25 mouse cellular contexts compared by ENCODE assay signal in genomic region chr7:110208341-110208740, GRCm38 (mm10). TPM values are rescaled to one million over a fixed set of nuclear protein-coding genes. Genes with fewer than 3 reads are reported as not detected.
A peak's percentile ranks its signal among the peaks of the same experiment; 100 is the strongest.
DNase-seq lines count a peak whose midpoint lies in the region; ATAC-seq and TF ChIP-seq lines count a peak whose summit lies in the region.
"Had no signal": no experiment of that assay in that cellular context is flagged by ENCODE, and none has a peak within 500 bp of the region (broad histone marks: within the 10 kb centered on the region; RNA-seq: fewer than 3 reads in every experiment).

No protein-coding gene starts in this region.

- H3K4me2 ChIP-seq in neural tube, embryonic 15.5 days, result no peak overlapping the region

- H3K27me3 ChIP-seq in neural tube, embryonic 15.5 days (replicated peaks), result no peaks in the 10 kb centered on the region
- H3K27me3 ChIP-seq: CH12.LX, Patski had no signal

- peak; percentile 45 to 51 for DNase-seq in spleen, postnatal 36 days (ENCODE audit: low spot score in 2 of 2)
- no peak for DNase-seq in spleen, postnatal 10 days (ENCODE audit: low spot score in 2 of 2)
- peak; percentile 63 for DNase-seq in ES-CJ7 (ENCODE audit: low read depth, low spot score)
- DNase-seq in R1 (ENCODE audit: low read depth, low spot score), result peak; percentile 44
- DNase-seq in ZHBTc4 (ENCODE audit: low read depth, low spot score), result peak; percentile 84
- no peak for DNase-seq in layer of hippocampus, adult 2 months (ENCODE audit: low spot score in 2 of 2)
- DNase-seq in kidney, adult 8-10 months, result no peak
- DNase-seq: adrenal gland, adult 2 months; adrenal gland, adult 8-10 months; adrenal gland, postnatal 10 days; adrenal gland, postnatal 14 days; adrenal gland, postnatal 25 days; adrenal gland, postnatal 36 days; B cell, adult 2 months; cerebellum, adult 11 months; cerebellum, adult 11-12 months; cerebellum, adult 18-20 months; cerebellum, adult 2 months; cerebellum, adult 8-10 months had no signal

- H3K4me1 ChIP-seq in neural tube, embryonic 15.5 days, result no peaks in the 10 kb centered on the region

- ATAC-seq in neural tube, embryonic 15.5 days (ENCODE audit: low FRiP score), result no peak
- ATAC-seq: activated CD4-positive, CD25-positive, alpha-beta regulatory T cell, adult 4 months; CD4-positive, CD25-positive, alpha-beta regulatory T cell, adult 4 months; Patski had no signal

- no peak overlapping the region for H3K9ac ChIP-seq in neural tube, embryonic 15.5 days (replicated peaks)

- H3K4me3 ChIP-seq in layer of hippocampus, adult 2 months, result no peak overlapping the region
- no peak overlapping the region for H3K4me3 ChIP-seq in neural tube, embryonic 15.5 days (replicated peaks)

- TF ChIP-seq CTCF in layer of hippocampus, adult 2 months (conservative IDR thresholded peaks at IDR 0.05), result no peak

- no peaks in the 10 kb centered on the region; the same call in 1 of the 2 replicates for H3K36me3 ChIP-seq in neural tube, embryonic 15.5 days
- H3K36me3 ChIP-seq: G1E had no signal

- H3K27ac ChIP-seq in layer of hippocampus, adult 2 months, result no peak overlapping the region
- H3K27ac ChIP-seq in neural tube, embryonic 15.5 days (replicated peaks), result no peak overlapping the region

- H3K9me3 ChIP-seq in neural tube, embryonic 15.5 days (replicated peaks), result peaks cover 9% of the 10 kb centered on the region; the same call in 1 of the 2 replicates

- WGBS in neural tube, embryonic 15.5 days, result 92% methylated on average over 6 of the region's 6 CpGs

RNA-seq across cellular contexts. Expression of gene Swap70, which starts 13.2 kb away (rescaled TPM):
- 10 to 100 TPM in 1 of 2 experiments, 1 to 10 TPM in 1; 9.4 to 10.8 TPM for total RNA-seq in layer of hippocampus, adult 2 months (2021)
- polyA plus RNA-seq in neural tube, embryonic 15.5 days (2015; fragmentation: Nextera tagmentation; extraction: Ambion mirVana), result 11.9 and 17.2 TPM in 2 replicates

Comparison
In these comparisons a context has a peak if more than half of its experiments do, and no peak if none do; other contexts are left out.
1. DNase-seq: peak in spleen, postnatal 36 days (2 of 2), ES-CJ7 (single experiment), R1 (single experiment) and ZHBTc4 (single experiment); none in spleen, postnatal 10 days (0 of 2), layer of hippocampus, adult 2 months (0 of 2) and kidney, adult 8-10 months (0 of 2).